Mouse (Mus musculus) hindbrain, embryonic 11.5 days (tissue): Measurements from ENCODE around the gene Smarcd1. TPM values are rescaled to one million over a fixed set of nuclear protein-coding genes. Genes with fewer than 3 reads are reported as not detected.

ENCODE experiments used
- ATAC-seq: fragments of 200-750 bp; cut with Nextera tagmentation; 2 replicates; pipeline ENCODE4 v1.8.0; 2017; ENCODE audit warnings: mild to moderate bottlenecking, moderate TSS enrichment, moderate library complexity; ENCODE audit not compliant: low FRiP score
- DNase-seq: peaks from one replicate; pipeline ENCODE4 v3.0.0-alpha.2; 2015; ENCODE audit warnings: low spot score
- H3K27ac ChIP-seq: fragments of 300-500 bp; sonication (generic); 2 replicates; pipeline ENCODE4 v1.5.1; 2014; ENCODE audit warnings: mild to moderate bottlenecking, low read depth, low read length
- H3K27me3 ChIP-seq: fragments of 300-500 bp; sonication (generic); 2 replicates; pipeline ENCODE4 v1.6.1; 2014; ENCODE audit warnings: mild to moderate bottlenecking, low read length, moderate library complexity, mixed read lengths; ENCODE audit not compliant: control insufficient read depth, insufficient read depth
- H3K36me3 ChIP-seq: fragments of 300-500 bp; sonication (generic); 2 replicates; pipeline ENCODE4 v1.6.1; 2014; ENCODE audit warnings: mild to moderate bottlenecking, low read length, moderate library complexity, mixed read lengths; ENCODE audit not compliant: control insufficient read depth, insufficient read depth
- H3K4me1 ChIP-seq: fragments of 300-500 bp; sonication (generic); replicated peaks from 2 replicates; pipeline ENCODE4 v1.6.1; 2014; ENCODE audit warnings: low read length, mixed read lengths; ENCODE audit not compliant: control insufficient read depth, insufficient read depth
- H3K4me2 ChIP-seq: fragments of 300-500 bp; sonication (generic); replicated peaks from 2 replicates; pipeline ENCODE4 v1.6.1; 2014; ENCODE audit warnings: mild to moderate bottlenecking, low read depth, low read length
- H3K4me3 ChIP-seq: fragments of 300-500 bp; sonication (generic); 2 replicates; pipeline ENCODE4 v1.5.1; 2014; ENCODE audit warnings: low read depth, low read length
- H3K9ac ChIP-seq: fragments of 300-500 bp; sonication (generic); 2 replicates; pipeline ENCODE4 v1.6.1; 2014; ENCODE audit warnings: low read depth, low read length
- H3K9me3 ChIP-seq: fragments of 300-500 bp; sonication (generic); 2 replicates; pipeline ENCODE4 v1.6.1; 2016; ENCODE audit warnings: low read length; ENCODE audit not compliant: control insufficient read depth
- WGBS: fragments of 180-500 bp; shearing (Covaris S2); extraction: QIAGEN DNeasy Blood & Tissue Kit; methylation state at CpG from one replicate; pipeline ENCODE4 v1.1.7; 2014; 5-methylcytosine and 5-hydroxymethylcytosine counted together
- polyA plus RNA-seq: library from polyadenylated mRNA; unstranded; fragments of >200 nt; fragmentation: Nextera tagmentation; extraction: Ambion mirVana; gene quantifications from 2 replicates; pipeline ENCODE4 v1.2.1, GENCODE M21; 2014

Smarcd1 gene
- polyA plus RNA-seq, 1 experiment from 2014 or later: 99.1 TPM

GRCm38 (mm10) chr15:99664600-99665451 is 37.1 kb upstream of the Smarcd1 start:
- under 1% methylated on average over 44 of the region's 52 CpGs for WGBS
- Histone ChIP-seq H3K9ac (peak overlapping the region; percentile 60), H3K4me1 (peaks cover 8% of the 10 kb centered on the region), H3K4me2 (peak overlapping the region; percentile 78), H3K27ac (peak overlapping the region; percentile 87), H3K36me3 (no peaks in the 10 kb centered on the region), H3K4me3 (peak overlapping the region; percentile 33), H3K27me3 (peaks cover 3% of the 10 kb centered on the region; the same call in 1 of the 2 replicates), H3K9me3 (no peaks in the 10 kb centered on the region)
- peak; percentile 80 for ATAC-seq
- peak; percentile 77 for DNase-seq

- Histone ChIP-seq H3K4me2 (no peak overlapping the region), H3K4me1 (peaks cover 8% of the 10 kb centered on the region), H3K36me3 (no peaks in the 10 kb centered on the region), H3K9me3 (no peaks in the 10 kb centered on the region), H3K27me3 (peaks cover 16% of the 10 kb centered on the region), H3K27ac (no peak overlapping the region), H3K9ac (no peak overlapping the region), H3K4me3 (no peak overlapping the region)
- 98% methylated on average over 2 of the region's 2 CpGs for WGBS
- DNase-seq: no peak
- no peak for ATAC-seq
Observed at GRCm38 (mm10) chr15:99667544-99667943, 34.4 kb upstream of the Smarcd1 start.

GRCm38 (mm10) chr15:99668881-99669280 is 33.0 kb upstream of the Smarcd1 start:
- ATAC-seq (no peak), DNase-seq (peak; percentile 85)
- WGBS: 3% methylated on average over 12 of the region's 12 CpGs
- Histone ChIP-seq H3K36me3 (no peaks in the 10 kb centered on the region), H3K27me3 (peaks cover 16% of the 10 kb centered on the region), H3K9ac (no peak overlapping the region), H3K27ac (no peak overlapping the region), H3K4me2 (no peak overlapping the region), H3K4me1 (peaks cover 9% of the 10 kb centered on the region), H3K9me3 (no peaks in the 10 kb centered on the region), H3K4me3 (no peak overlapping the region)

- Histone ChIP-seq H3K9ac (no peak overlapping the region), H3K27me3 (peaks cover 16% of the 10 kb centered on the region), H3K4me3 (no peak overlapping the region), H3K27ac (no peak overlapping the region), H3K4me2 (no peak overlapping the region), H3K36me3 (no peaks in the 10 kb centered on the region), H3K9me3 (no peaks in the 10 kb centered on the region), H3K4me1 (peaks cover 4% of the 10 kb centered on the region; the same call in 1 of the 2 replicates)
- no peak for ATAC-seq
- DNase-seq: no peak
- WGBS: 0% methylated on average over 1 of the region's 1 CpGs
Observed at GRCm38 (mm10) chr15:99669392-99669791, 32.5 kb upstream of the Smarcd1 start.

GRCm38 (mm10) chr15:99670154-99670821 is 31.6 kb upstream of the Smarcd1 start, which contains the start of gene Asic1:
Gene Asic1, plus strand, starts transcription at chr15:99670368.
- H3K4me1 ChIP-seq: 0 out of 2 replicates have a peak, but pooled peaks cover 2% of the 10 kb centered on the region
- H3K9ac ChIP-seq: peak within 1 kb of the TSS; percentile 76
- 0% methylated on average over 71 of the region's 74 CpGs for WGBS
- H3K4me3 ChIP-seq: peak within 1 kb of the TSS; percentile 58
- peak; percentile 57 for ATAC-seq
- H3K9me3 ChIP-seq: no peaks in the 10 kb centered on the region
- DNase-seq: peak; percentile 78
- H3K27ac ChIP-seq: peak within 1 kb of the TSS; percentile 56
- H3K27me3 ChIP-seq: peaks cover 16% of the 10 kb centered on the region
- H3K36me3 ChIP-seq: no peaks in the 10 kb centered on the region
- H3K4me2 ChIP-seq: peak within 1 kb of the TSS; percentile 93

- peaks cover 13% of the 10 kb centered on the region for H3K27me3 ChIP-seq
- 0 out of 2 replicates have a peak, but pooled peaks cover 2% of the 10 kb centered on the region for H3K4me1 ChIP-seq
- peak overlapping the region; percentile 56 for H3K27ac ChIP-seq
- DNase-seq: no peak
- ATAC-seq: peak; percentile 23; the same call in 1 of the 2 replicates
- H3K9ac ChIP-seq: peak overlapping the region; percentile 76
- no peaks in the 10 kb centered on the region for H3K9me3 ChIP-seq
- 11% methylated on average over 8 of the region's 17 CpGs for WGBS
- no peaks in the 10 kb centered on the region for H3K36me3 ChIP-seq
- H3K4me3 ChIP-seq: peak overlapping the region; percentile 58
- peak overlapping the region; percentile 93 for H3K4me2 ChIP-seq
Observed at GRCm38 (mm10) chr15:99670964-99671670, 30.8 kb upstream of the Smarcd1 start.

- DNase-seq (no peak), ATAC-seq (no peak)
- no peaks in the 10 kb centered on the region for H3K9me3 ChIP-seq
- peaks cover 13% of the 10 kb centered on the region for H3K27me3 ChIP-seq
- WGBS: 76% methylated on average over 14 of the region's 14 CpGs
- no peaks in the 10 kb centered on the region for H3K36me3 ChIP-seq
- H3K4me2 ChIP-seq: peak overlapping the region; percentile 93
- 0 out of 2 replicates have a peak overlapping the region, but pooled peaks have one; percentile 58 for H3K4me3 ChIP-seq
- no peak overlapping the region for H3K27ac ChIP-seq
- H3K4me1 ChIP-seq: 0 out of 2 replicates have a peak, but pooled peaks cover 2% of the 10 kb centered on the region
- H3K9ac ChIP-seq: no peak overlapping the region
Observed at GRCm38 (mm10) chr15:99671783-99672182, 30.1 kb upstream of the Smarcd1 start.

GRCm38 (mm10) chr15:99674866-99675265 is 27.1 kb upstream of the Smarcd1 start:
- no peaks in the 10 kb centered on the region for H3K36me3 ChIP-seq
- no peak overlapping the region for H3K4me2 ChIP-seq
- no peak overlapping the region for H3K4me3 ChIP-seq
- H3K27me3 ChIP-seq: peaks cover 12% of the 10 kb centered on the region
- H3K9ac ChIP-seq: no peak overlapping the region
- H3K27ac ChIP-seq: no peak overlapping the region
- ATAC-seq (no peak), DNase-seq (no peak)
- H3K9me3 ChIP-seq: no peaks in the 10 kb centered on the region
- WGBS: 75% methylated on average over 3 of the region's 3 CpGs
- peaks cover 7% of the 10 kb centered on the region; the same call in 1 of the 2 replicates for H3K4me1 ChIP-seq
